Mouse (Mus musculus) MEL (cell line): ENCODE data around the gene Tnk2. TPM values are rescaled to one million over a fixed set of nuclear protein-coding genes. Genes with fewer than 3 reads are reported as not detected.
A peak's percentile ranks its signal among the peaks of the same experiment; 100 is the strongest.

ENCODE experiments used
- DNase-seq: peaks from one replicate; pipeline ENCODE4 v3.0.0; 2011; ENCODE audit warnings: low read depth, low spot score
- H3K27ac ChIP-seq: 2 replicates; pipeline ENCODE4 v1.5.1; 2012; ENCODE audit warnings: low read depth, mild to moderate bottlenecking, control low read depth, low read length, moderate library complexity; ENCODE audit not compliant: control insufficient read depth
- H3K27me3 ChIP-seq, 2 experiments: fragments of 150-350 bp in 1 of 2; sonication (generic) in 1 of 2; 2 replicates each; pipeline ENCODE4 v1.6.1; 2012; ENCODE audit warnings: low read length in 2 of 2, mild to moderate bottlenecking in 2 of 2, improper control_type of control experiment in 1 of 2, moderate library complexity in 1 of 2; ENCODE audit not compliant: insufficient read depth in 2 of 2, control insufficient read depth in 1 of 2
- H3K36me3 ChIP-seq, 2 experiments: 2 replicates each; pipeline ENCODE4 v1.6.1; 2012 to 2014; ENCODE audit warnings: low read length in 2 of 2, improper control_type of control experiment in 1 of 2, inconsistent platforms in 1 of 2, mild to moderate bottlenecking in 1 of 2; ENCODE audit not compliant: insufficient read depth in 2 of 2, control insufficient read depth in 1 of 2
- H3K4me1 ChIP-seq, 2 experiments: fragments of 150-350 bp in 1 of 2; sonication (generic) in 1 of 2; 2 replicates each; pipeline ENCODE4 v1.6.1; 2012; ENCODE audit warnings: low read length in 2 of 2, improper control_type of control experiment in 1 of 2, mild to moderate bottlenecking in 1 of 2; ENCODE audit not compliant: insufficient read depth in 2 of 2, control insufficient read depth in 1 of 2
- H3K4me3 ChIP-seq, 2 experiments: fragments of 150-350 bp in 1 of 2; sonication (generic) in 1 of 2; 2 replicates each; pipeline ENCODE4 v1.5.1; 2012; ENCODE audit warnings: low read depth in 2 of 2, low read length in 2 of 2, mild to moderate bottlenecking in 2 of 2, moderate library complexity in 2 of 2, control low read depth in 1 of 2, improper control_type of control experiment in 1 of 2; ENCODE audit not compliant: control insufficient read depth in 1 of 2, insufficient read depth in 1 of 2
- H3K79me2 ChIP-seq: 2 replicates; pipeline ENCODE4 v1.6.1; 2012; ENCODE audit warnings: mild to moderate bottlenecking, low read length, moderate library complexity; ENCODE audit not compliant: control insufficient read depth, poor library complexity, insufficient read depth
- H3K9ac ChIP-seq: 2 replicates; pipeline ENCODE4 v1.6.1; 2012; ENCODE audit warnings: low read depth, mild to moderate bottlenecking, control low read depth, low read length, moderate library complexity; ENCODE audit not compliant: control insufficient read depth, poor library complexity, severe bottlenecking
- H3K9me3 ChIP-seq: fragments of 150-350 bp; sonication (generic); replicated peaks from 2 replicates; pipeline ENCODE4 v1.6.1; 2012; ENCODE audit warnings: mild to moderate bottlenecking, low read length, improper control_type of control experiment, moderate library complexity; ENCODE audit not compliant: insufficient read depth
- CTCF ChIP-seq, 3 experiments: IDR thresholded peaks in 2 of 3; conservative IDR thresholded peaks in 1 of 3; 2 replicates each; pipeline ENCODE4 v1.5.1; 2011 to 2012; ENCODE audit warnings: low read length in 3 of 3, low read depth in 2 of 3, mild to moderate bottlenecking in 2 of 3, improper control_type of control experiment in 1 of 3, inconsistent platforms in 1 of 3, mixed read lengths in 1 of 3, moderate library complexity in 1 of 3; ENCODE audit not compliant: control insufficient read depth in 1 of 3, insufficient read depth in 1 of 3, poor library complexity in 1 of 3, severe bottlenecking in 1 of 3
- E2F4 ChIP-seq: IDR thresholded peaks from 2 replicates; pipeline ENCODE4 v1.6.1; 2011; ENCODE audit warnings: low read depth, low read length, improper control_type of control experiment, borderline replicate concordance
- EP300 ChIP-seq, 2 experiments: IDR thresholded peaks; 2 replicates each; pipeline ENCODE4 v1.6.1; 2011; ENCODE audit warnings: improper control_type of control experiment in 2 of 2, low read length in 2 of 2, low read depth in 1 of 2, mild to moderate bottlenecking in 1 of 2
- ETS1 ChIP-seq: IDR thresholded peaks from 2 replicates; pipeline ENCODE4 v1.6.1; 2012; ENCODE audit warnings: low read depth, mild to moderate bottlenecking, inconsistent platforms, low read length, improper control_type of control experiment, moderate library complexity
- HCFC1 ChIP-seq: IDR thresholded peaks from 2 replicates; pipeline ENCODE4 v1.6.1; 2012; ENCODE audit warnings: low read depth, mild to moderate bottlenecking, inconsistent platforms, low read length, improper control_type of control experiment, moderate library complexity
- MAZ ChIP-seq: IDR thresholded peaks from 2 replicates; pipeline ENCODE4 v1.6.1; 2012; ENCODE audit warnings: low read depth, mild to moderate bottlenecking, inconsistent platforms, low read length, improper control_type of control experiment
- MYB ChIP-seq: IDR thresholded peaks from 2 replicates; pipeline ENCODE4 v1.6.1; 2011; ENCODE audit warnings: mild to moderate bottlenecking, low read depth, low read length, improper control_type of control experiment
- NELFE ChIP-seq: IDR thresholded peaks from 2 replicates; pipeline ENCODE4 v1.6.1; 2011; ENCODE audit warnings: low read depth, low read length, improper control_type of control experiment
- POLR2AphosphoS2 ChIP-seq: IDR thresholded peaks from 2 replicates; pipeline ENCODE4 v1.6.1; 2011; ENCODE audit warnings: low read length, improper control_type of control experiment
- RAD21 ChIP-seq: IDR thresholded peaks from 2 replicates; pipeline ENCODE4 v1.6.1; 2011; ENCODE audit warnings: mild to moderate bottlenecking, low read depth, low read length, improper control_type of control experiment
- SMC3 ChIP-seq: IDR thresholded peaks from 2 replicates; pipeline ENCODE4 v1.6.1; 2011; ENCODE audit warnings: low read depth, low read length, improper control_type of control experiment
- USF1 ChIP-seq: IDR thresholded peaks from 2 replicates; pipeline ENCODE4 v1.6.1; 2014; ENCODE audit warnings: low read depth, mild to moderate bottlenecking, inconsistent platforms, low read length, improper control_type of control experiment, moderate library complexity
- ZC3H11A ChIP-seq: IDR thresholded peaks from 2 replicates; pipeline ENCODE4 v1.6.1; 2012; ENCODE audit warnings: low read depth, mild to moderate bottlenecking, inconsistent platforms, low read length, improper control_type of control experiment
- ZNF384 ChIP-seq: IDR thresholded peaks from 2 replicates; pipeline ENCODE4 v1.6.1; 2012; ENCODE audit warnings: low read depth, mild to moderate bottlenecking, inconsistent platforms, low read length, improper control_type of control experiment
- polyA plus RNA-seq, 2 experiments: library from polyadenylated mRNA; stranded (reverse) in 1 of 2; unstranded in 1 of 2; fragments of >175 nt in 1 of 2; fragments of >200 nt in 1 of 2; gene quantifications; 2 replicates each; pipeline versions ENCODE4 v1.2.1 to v1.2.4; 2012; ENCODE audit warnings: low replicate concordance in 2 of 2, low read depth in 1 of 2; ENCODE audit not compliant: insufficient read length in 2 of 2, insufficient read depth in 1 of 2, missing spikeins in 1 of 2
- total RNA-seq: library from RNA; depleted of rRNA; stranded (reverse); fragments of 300-350 nt; gene quantifications from 2 replicates; pipeline ENCODE4 v1.2.3, GENCODE M21; 2012

The Tnk2 gene
- total and polyA plus RNA-seq, 3 experiments: 34.8 to 77.0 TPM; not detected in 1

- Histone ChIP-seq H3K4me3 (no peak overlapping the region), H3K27ac (no peak overlapping the region), H3K9me3 (no peaks in the 10 kb centered on the region), H3K9ac (no peak overlapping the region), H3K27me3 (no peaks in the 10 kb centered on the region), H3K4me1 (no peaks in the 10 kb centered on the region), H3K36me3 (no peaks in the 10 kb centered on the region; a peak in 2 of 4 replicates), H3K79me2 (no peaks in the 10 kb centered on the region)
- no peak for TF ChIP-seq EP300 (IDR thresholded peaks at IDR 0.05; ENCODE audit: low read depth in 1 of 2, low read length in 2 of 2)
- no peak for TF ChIP-seq ZNF384
- no peak for TF ChIP-seq ETS1
- no peak for TF ChIP-seq HCFC1
- TF ChIP-seq USF1: no peak
- TF ChIP-seq MAZ: no peak
- DNase-seq: no peak
These were observed 39.2 kb downstream of the Tnk2 start for GRCm38 (mm10) chr16:32682841-32683240.

GRCm38 (mm10) chr16:32683343-32683742, 39.7 kb downstream of the Tnk2 start:
- Histone ChIP-seq H3K9me3 (no peaks in the 10 kb centered on the region), H3K4me1 (no peaks in the 10 kb centered on the region), H3K9ac (no peak overlapping the region), H3K27me3 (no peaks in the 10 kb centered on the region), H3K27ac (no peak overlapping the region), H3K79me2 (no peaks in the 10 kb centered on the region), H3K36me3 (no peaks in the 10 kb centered on the region; a peak in 2 of 4 replicates), H3K4me3 (no peak overlapping the region)
- TF ChIP-seq POLR2AphosphoS2 (no peak), SMC3 (peak; percentile 52), E2F4 (no peak), RAD21 (peak; percentile 61), EP300 (IDR thresholded peaks at IDR 0.05; ENCODE audit: low read depth in 1 of 2, low read length in 2 of 2) (no peak), CTCF (IDR thresholded peaks at IDR 0.05 in 2 of 3, conservative IDR thresholded peaks at IDR 0.05 in 1 of 3; ENCODE audit: control insufficient read depth in 1 of 3, insufficient read depth in 1 of 3, low read depth in 2 of 3, low read length in 3 of 3, poor library complexity in 1 of 3, severe bottlenecking in 1 of 3) (peak; percentile 24 to 76 (median 69); a peak in 5 of 6 replicates), MYB (no peak), ZC3H11A (peak; percentile 15; the same call in 1 of the 2 replicates)
- DNase-seq: peak; percentile 66

GRCm38 (mm10) chr16:32685405-32685804, 41.7 kb downstream of the Tnk2 start:
- H3K79me2 ChIP-seq: no peaks in the 10 kb centered on the region
- TF ChIP-seq NELFE: no peak
- H3K4me1 ChIP-seq: no peaks in the 10 kb centered on the region; a peak in 1 of 4 replicates
- no peak overlapping the region for H3K4me3 ChIP-seq
- DNase-seq: no peak
- H3K9ac ChIP-seq: no peak overlapping the region
- no peaks in the 10 kb centered on the region for H3K9me3 ChIP-seq
- no peak overlapping the region for H3K27ac ChIP-seq
- no peaks in the 10 kb centered on the region; a peak in 1 of 4 replicates for H3K36me3 ChIP-seq
- H3K27me3 ChIP-seq: no peaks in the 10 kb centered on the region
